Mouse (Mus musculus) midbrain, embryonic 14.5 days (tissue): Measurements from ENCODE around the gene Irf8. TPM values are rescaled to one million over a fixed set of nuclear protein-coding genes. Genes with fewer than 3 reads are reported as not detected.

Source experiments
- polyA plus RNA-seq: library from polyadenylated mRNA; unstranded; fragments of >200 nt; fragmentation: Nextera tagmentation; extraction: Ambion mirVana; gene quantifications from 2 replicates; pipeline ENCODE4 v1.2.1, GENCODE M21; 2014

The Irf8 gene
- polyA plus RNA-seq, 1 experiment from 2014 or later: 4.0 TPM

Other genes starting within 250 kb of the Irf8 start
- gene Gins2, start 147.1 kb upstream of the Irf8 start, polyA plus RNA-seq: 15.5 and 23.7 TPM in 2 replicates
- 11.8 and 12.8 TPM in 2 replicates for gene 1190005I06Rik, start 88.7 kb upstream of the Irf8 start, polyA plus RNA-seq
- gene Gm27021, start 68.3 kb upstream of the Irf8 start, polyA plus RNA-seq: 4.9 and 5.1 TPM in 2 replicates
- gene Cox4i1, start 68.1 kb upstream of the Irf8 start, polyA plus RNA-seq: 1,016 and 1,147 TPM in 2 replicates
- gene Emc8, start 67.8 kb upstream of the Irf8 start, polyA plus RNA-seq: 108 and 142 TPM in 2 replicates